Mouse (Mus musculus): ENCODE measurements around the gene Thrb. TPM values are rescaled to one million over a fixed set of nuclear protein-coding genes. Genes with fewer than 3 reads are reported as not detected.

Gene Thrb
- polyA plus RNA-seq, 1 experiment = 0.13 TPM

GRCm38 (mm10) chr14:18031941-18032340 is 371.9 kb downstream of the Thrb start:
- Histone ChIP-seq H3K27me3 (ENCODE audit: control insufficient read depth, insufficient read depth, low read length, poor library complexity, severe bottlenecking) (no peaks in the 10 kb centered on the region), H3K4me3 (ENCODE audit: low read depth, low read length) (no peak overlapping the region), H3K27ac (ENCODE audit: insufficient read depth, low read length) (no peak overlapping the region), H3K9me3 (replicated peaks; ENCODE audit: control insufficient read depth, insufficient read depth, low read length, poor library complexity, severe bottlenecking) (no peaks in the 10 kb centered on the region), H3K9ac (ENCODE audit: low read depth, poor library complexity, severe bottlenecking) (no peak overlapping the region), H3K4me1 (ENCODE audit: control insufficient read depth, insufficient read depth, low read length) (no peaks in the 10 kb centered on the region), H3K36me3 (ENCODE audit: control insufficient read depth, insufficient read depth, low read length, poor library complexity, severe bottlenecking) (no peaks in the 10 kb centered on the region)
- TF ChIP-seq POLR2A (IDR thresholded peaks at IDR 0.05; ENCODE audit: insufficient read depth, low read length) (no peak), CTCF (IDR thresholded peaks at IDR 0.05; ENCODE audit: low read depth, low read length) (no peak), EP300 (IDR thresholded peaks at IDR 0.05; ENCODE audit: insufficient read depth, low read depth, low read length) (no peak)

GRCm38 (mm10) chr14:18036573-18036972 is 376.5 kb downstream of the Thrb start:
- TF ChIP-seq CTCF (IDR thresholded peaks at IDR 0.05; ENCODE audit: low read depth, low read length) = no peak
- TF ChIP-seq EP300 (IDR thresholded peaks at IDR 0.05; ENCODE audit: insufficient read depth, low read depth, low read length) = no peak
- TF ChIP-seq POLR2A (IDR thresholded peaks at IDR 0.05; ENCODE audit: insufficient read depth, low read length) = no peak
- H3K27ac ChIP-seq (ENCODE audit: insufficient read depth, low read length) = no peak overlapping the region
- H3K27me3 ChIP-seq (ENCODE audit: control insufficient read depth, insufficient read depth, low read length, poor library complexity, severe bottlenecking) = no peaks in the 10 kb centered on the region
- H3K9ac ChIP-seq (ENCODE audit: low read depth, poor library complexity, severe bottlenecking) = no peak overlapping the region
- no peaks in the 10 kb centered on the region for H3K36me3 ChIP-seq (ENCODE audit: control insufficient read depth, insufficient read depth, low read length, poor library complexity, severe bottlenecking)
- H3K4me3 ChIP-seq (ENCODE audit: low read depth, low read length) = no peak overlapping the region
- no peaks in the 10 kb centered on the region for H3K9me3 ChIP-seq (replicated peaks; ENCODE audit: control insufficient read depth, insufficient read depth, low read length, poor library complexity, severe bottlenecking)
- H3K4me1 ChIP-seq (ENCODE audit: control insufficient read depth, insufficient read depth, low read length) = no peaks in the 10 kb centered on the region

GRCm38 (mm10) chr14:18062082-18062772 is 402.2 kb downstream of the Thrb start:
- H3K4me3 ChIP-seq (ENCODE audit: low read depth, low read length) = no peak overlapping the region
- H3K9ac ChIP-seq (ENCODE audit: low read depth, poor library complexity, severe bottlenecking) = no peak overlapping the region
- H3K36me3 ChIP-seq (ENCODE audit: control insufficient read depth, insufficient read depth, low read length, poor library complexity, severe bottlenecking) = no peaks in the 10 kb centered on the region
- no peaks in the 10 kb centered on the region for H3K27me3 ChIP-seq (ENCODE audit: control insufficient read depth, insufficient read depth, low read length, poor library complexity, severe bottlenecking)
- no peaks in the 10 kb centered on the region for H3K9me3 ChIP-seq (replicated peaks; ENCODE audit: control insufficient read depth, insufficient read depth, low read length, poor library complexity, severe bottlenecking)
- TF ChIP-seq POLR2A (IDR thresholded peaks at IDR 0.05; ENCODE audit: insufficient read depth, low read length) = no peak
- H3K27ac ChIP-seq (ENCODE audit: insufficient read depth, low read length) = no peak overlapping the region
- H3K4me1 ChIP-seq (ENCODE audit: control insufficient read depth, insufficient read depth, low read length) = no peaks in the 10 kb centered on the region
